In genomic region chr17:64016606-64017005, GRCm38 (mm10) we compare ENCODE assay signal across 17 mouse cellular contexts.
"Had no signal": no experiment of that assay in that cellular context is flagged by ENCODE, and none has a peak within 500 bp of the region (broad histone marks: within the 10 kb centered on the region; RNA-seq: fewer than 3 reads in every experiment).

No protein-coding gene starts in this region.

- H3K27ac ChIP-seq: neural tube, embryonic 12.5 days; neural tube, embryonic 13.5 days; neural tube, embryonic 15.5 days; stomach, embryonic 15.5 days; stomach, postnatal 0 days had no signal

- H3K27me3 ChIP-seq: neural tube, embryonic 12.5 days; neural tube, embryonic 13.5 days; neural tube, embryonic 15.5 days; stomach, embryonic 15.5 days had no signal

- H3K4me3 ChIP-seq: neural tube, embryonic 12.5 days; neural tube, embryonic 13.5 days; neural tube, embryonic 15.5 days; stomach, embryonic 15.5 days had no signal

- DNase-seq: retina, postnatal 1 day; right cerebral cortex, adult 18-20 months; right cerebral cortex, postnatal 14 days; right cerebral cortex, postnatal 25 days; right cerebral cortex, postnatal 4 days; spleen, adult 18-20 months; thymus, adult 18-20 months; thymus, adult 2 months; thymus, postnatal 14 days; thymus, postnatal 25 days; thymus, postnatal 36 days; thymus, postnatal 4 days had no signal

- H3K9me3 ChIP-seq: neural tube, embryonic 12.5 days; neural tube, embryonic 13.5 days; neural tube, embryonic 15.5 days; stomach, embryonic 15.5 days had no signal

- H3K36me3 ChIP-seq: neural tube, embryonic 12.5 days; neural tube, embryonic 13.5 days; neural tube, embryonic 15.5 days; stomach, embryonic 15.5 days had no signal

- H3K4me1 ChIP-seq: neural tube, embryonic 12.5 days; neural tube, embryonic 13.5 days; stomach, embryonic 15.5 days had no signal
